Mouse (Mus musculus) bone marrow macrophage, adult 2 months (primary cell): ENCODE results near the gene Tubgcp5.

ENCODE experiments used
- CTCF ChIP-seq: IDR thresholded peaks from 2 replicates; pipeline ENCODE4 v1.5.1; 2012; ENCODE audit warnings: low read depth, mild to moderate bottlenecking, low read length, moderate library complexity
- POLR2A ChIP-seq: IDR thresholded peaks from 2 replicates; pipeline ENCODE4 v1.6.1; 2012; ENCODE audit warnings: mild to moderate bottlenecking, low read depth, low read length, borderline replicate concordance

- TF ChIP-seq POLR2A = no peak
- TF ChIP-seq CTCF = no peak
Measured at GRCm38 (mm10) chr7:55855597-55855996, 61.6 kb downstream of the Tubgcp5 start.
